Mouse (Mus musculus) left cerebral cortex, adult 9 months (tissue): Measurements from ENCODE around the gene Zfp383.
A peak's percentile ranks its signal among the peaks of the same experiment; 100 is the strongest.
"Not testable (repeated sequence)": the region's sequence is repeated elsewhere in the genome, so short reads cannot be mapped to it uniquely, and the experiment has no call there.

Experiments used
- DNase-seq, 2 experiments: peaks; one replicate each; pipeline ENCODE4 v3.0.0; 2022; ENCODE audit warnings: low spot score in 2 of 2

The Zfp383 gene

GRCm38 (mm10) chr7:29938856-29939255 lies 30.8 kb downstream of the Zfp383 start:
- no peak for DNase-seq

- DNase-seq = no peak
Observed at GRCm38 (mm10) chr7:29941027-29941426, 33.0 kb downstream of the Zfp383 start.

DNA sequence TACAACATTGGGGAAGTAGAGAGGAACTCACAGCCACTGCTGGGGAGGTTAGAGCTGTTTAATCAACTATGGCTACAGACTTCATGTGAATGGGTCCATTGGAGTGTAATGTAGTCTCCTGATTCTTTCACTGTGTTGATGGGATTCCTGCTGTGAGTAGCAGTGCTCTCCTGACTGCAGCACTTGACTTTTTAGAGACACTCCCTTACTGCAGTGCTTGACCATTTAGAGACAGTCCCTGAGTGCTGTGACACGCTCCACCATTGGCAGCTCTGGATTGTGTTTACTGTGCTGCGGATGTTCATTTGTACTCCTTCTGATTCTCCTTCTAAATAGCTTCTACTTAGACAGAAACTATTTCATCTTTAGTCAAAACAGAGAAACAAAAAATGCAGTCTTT lies 34.7 kb downstream of the Zfp383 start:
- DNase-seq = no peak

DNA sequence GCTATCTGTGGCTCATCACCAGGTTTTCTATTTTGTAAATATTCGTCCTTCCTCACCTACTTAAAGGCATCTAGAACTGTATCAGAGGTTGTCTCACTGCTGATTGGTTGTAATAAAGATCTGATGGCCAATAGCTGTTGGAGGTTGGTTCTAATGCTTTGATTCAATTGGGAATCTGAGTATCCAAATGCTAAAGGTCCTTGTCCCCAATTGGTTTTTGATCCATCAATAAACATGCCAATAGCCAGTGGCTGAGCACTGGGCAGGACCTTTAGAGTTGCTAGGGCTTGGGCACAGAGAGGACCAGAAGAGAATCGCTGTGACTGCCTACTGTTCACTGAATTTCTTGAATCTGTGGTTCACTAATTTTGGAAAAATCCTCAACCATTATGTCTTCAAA lies 35.7 kb downstream of the Zfp383 start:
- DNase-seq = no peak

- DNase-seq = no peak
Observed at GRCm38 (mm10) chr7:29944201-29944600, 36.2 kb downstream of the Zfp383 start.

DNA sequence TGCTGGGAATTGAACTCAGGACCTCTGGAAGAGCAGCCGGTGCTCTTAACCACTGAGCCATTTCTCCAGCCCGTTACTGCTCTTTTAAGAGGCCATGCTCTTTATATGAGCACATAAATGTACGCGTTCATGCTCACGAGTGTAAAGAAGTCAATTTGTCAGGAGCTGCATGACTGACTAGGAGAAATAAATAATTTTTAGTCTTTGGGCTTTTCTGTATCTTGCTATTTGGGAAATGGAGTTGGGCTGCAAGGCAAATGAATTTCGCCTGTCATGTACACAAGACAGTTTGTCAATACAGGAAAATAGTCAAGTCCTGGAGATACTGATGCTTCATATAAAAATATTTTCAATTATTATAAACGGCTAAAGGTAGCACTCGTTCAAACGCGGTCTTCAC lies 45.1 kb downstream of the Zfp383 start:
- DNase-seq = no peak

DNA sequence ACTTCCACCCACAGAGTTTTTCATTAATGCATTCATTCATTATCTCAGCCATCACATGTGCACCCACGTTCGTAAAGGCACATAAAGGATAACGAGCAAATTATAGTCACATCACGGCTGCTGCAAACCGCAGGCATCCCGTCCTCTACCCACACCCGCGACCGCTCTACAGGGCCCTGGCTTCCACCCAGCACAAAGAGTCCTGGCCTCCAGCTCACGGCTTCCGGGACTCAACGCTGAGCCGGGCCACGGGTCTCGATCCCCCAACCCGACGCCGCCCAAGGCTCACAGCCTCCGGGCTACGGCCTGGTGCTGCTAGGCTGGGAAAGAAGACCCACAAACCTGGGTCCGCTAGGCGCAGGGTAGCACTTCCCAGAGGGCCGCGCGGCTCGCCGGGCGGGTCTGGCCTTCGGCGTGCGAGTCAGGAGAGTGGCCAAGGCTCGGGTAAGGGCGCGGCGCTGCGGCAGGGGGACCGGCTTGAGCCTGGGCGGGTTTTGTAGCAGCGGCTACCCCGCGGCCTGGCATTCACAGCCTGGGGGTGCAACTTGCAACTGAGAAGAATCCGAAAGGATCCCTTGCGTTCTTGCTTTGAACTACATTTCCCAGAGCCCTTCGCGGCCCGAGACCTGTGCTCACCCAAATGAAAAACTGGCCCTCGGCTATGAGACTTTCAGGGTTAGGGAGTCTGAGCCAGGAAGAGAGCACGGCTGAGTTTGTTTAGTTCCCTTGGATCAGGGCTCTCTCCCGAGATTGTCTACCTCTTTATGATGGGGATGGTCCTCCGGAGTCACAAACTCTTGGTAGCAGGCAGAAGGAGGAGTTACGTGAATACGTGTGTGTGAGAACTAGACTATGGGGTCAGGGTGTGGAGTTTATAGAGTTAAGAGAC lies 45.7 kb downstream of the Zfp383 start, which contains the start of gene Zfp74:
Gene Zfp74 (minus strand): TSS at position 577 of the 889 bp plus-strand sequence.
- DNase-seq = peak; percentile 23 to 73

DNA sequence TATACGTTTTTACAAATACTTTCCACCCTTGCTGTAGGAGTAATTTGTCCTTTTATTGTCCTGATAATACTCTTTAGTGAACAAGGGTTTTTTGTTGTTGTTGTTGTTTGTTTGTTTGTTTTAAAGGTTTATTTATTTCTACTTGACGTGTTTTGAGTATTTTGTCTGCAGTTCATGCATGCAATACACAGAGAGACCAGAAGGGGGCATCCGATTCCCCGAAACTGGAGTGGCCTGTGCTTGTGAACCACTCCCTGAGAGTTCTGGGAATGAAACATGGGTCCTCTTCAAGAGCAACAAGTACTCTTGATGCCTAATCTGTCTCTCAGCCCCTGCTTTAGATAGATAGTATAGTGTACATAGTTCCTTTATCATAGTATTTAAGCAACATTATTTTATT lies 46.7 kb downstream of the Zfp383 start:
- DNase-seq = no peak

GRCm38 (mm10) chr7:29956257-29956656 lies 48.2 kb downstream of the Zfp383 start:
- DNase-seq = peak in 1 of 2 experiments; percentile 32

DNA sequence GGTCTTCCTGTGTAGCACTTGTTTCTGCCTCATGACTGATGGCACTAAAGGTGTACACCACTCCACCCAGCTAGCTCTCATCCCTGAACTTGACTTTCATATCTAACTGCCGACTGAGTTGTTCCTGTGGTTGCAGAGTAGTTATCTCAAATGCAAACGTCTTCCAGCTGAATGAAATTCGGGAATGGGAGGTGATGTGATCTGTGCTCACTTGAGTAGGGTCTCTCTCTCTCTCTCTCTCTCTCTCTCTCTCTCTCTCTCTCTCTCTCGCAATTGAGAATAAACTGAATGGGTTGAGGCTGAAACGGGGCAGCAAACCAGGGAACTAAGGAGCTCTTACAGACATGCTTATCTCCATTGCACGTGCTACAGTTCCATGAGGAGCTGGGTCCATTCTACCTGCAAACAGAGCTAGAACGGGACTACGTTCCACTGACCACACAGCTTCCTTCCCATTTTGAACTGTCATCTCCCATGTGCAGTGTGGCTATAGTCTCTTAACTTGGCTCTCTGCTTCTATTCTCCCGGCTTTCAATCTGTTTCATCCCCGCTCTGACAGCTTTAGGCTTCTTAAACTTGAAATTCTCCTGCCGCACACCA lies 50.2 kb downstream of the Zfp383 start:
- DNase-seq = no peak

GRCm38 (mm10) chr7:29959004-29959403 lies 51.0 kb downstream of the Zfp383 start:
- DNase-seq = no peak

DNA sequence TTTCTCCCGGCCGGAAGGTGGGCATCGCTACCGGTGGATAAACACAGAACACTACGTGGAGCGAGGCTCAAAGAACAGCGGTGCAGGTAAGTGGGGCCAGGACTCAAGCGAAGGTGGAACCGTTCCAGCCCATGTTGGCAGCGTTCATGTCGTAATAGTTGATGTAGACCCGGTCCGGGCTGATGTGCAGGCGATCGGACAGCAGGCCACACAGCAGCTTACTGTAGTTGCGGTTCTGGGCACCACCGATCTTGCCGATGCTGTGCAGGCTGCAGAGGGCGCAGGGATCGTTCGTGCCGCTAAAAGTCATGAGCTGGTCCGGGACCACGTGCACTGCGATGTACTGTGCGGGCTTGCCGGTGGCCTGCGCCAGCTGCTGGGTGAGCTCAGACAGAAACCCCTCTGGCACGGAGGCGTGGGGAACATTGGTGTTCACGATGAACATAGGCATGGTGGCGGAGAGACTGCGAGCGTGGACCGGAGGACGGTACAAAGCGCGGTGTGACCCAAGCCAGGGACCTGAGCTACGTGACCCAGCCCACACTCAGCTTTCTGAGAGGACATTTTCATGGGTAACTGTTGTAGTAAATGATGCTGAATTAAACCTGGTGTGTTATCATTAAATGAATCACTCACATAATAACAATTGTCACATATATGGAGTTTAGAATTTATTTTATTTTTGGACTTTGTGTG lies 57.2 kb downstream of the Zfp383 start:
- DNase-seq = not testable (repeated sequence)
